20 mouse cellular contexts compared by ENCODE assay signal in genomic region chr2:122775491-122775890, GRCm38 (mm10). TPM values are rescaled to one million over a fixed set of nuclear protein-coding genes. Genes with fewer than 3 reads are reported as not detected.
DNase-seq lines count a peak whose midpoint lies in the region; ATAC-seq and TF ChIP-seq lines count a peak whose summit lies in the region.
"Had no signal": no experiment of that assay in that cellular context is flagged by ENCODE, and none has a peak within 500 bp of the region (broad histone marks: within the 10 kb centered on the region; RNA-seq: fewer than 3 reads in every experiment).

No protein-coding gene starts in this region.

- no peak for TF ChIP-seq EP300 in stomach, postnatal 0 days (optimal IDR thresholded peaks at IDR 0.05)

- H3K9me3 ChIP-seq in stomach, postnatal 0 days (ENCODE audit: control insufficient read depth, low read length), result no peaks in the 10 kb centered on the region
- no peaks in the 10 kb centered on the region for H3K9me3 ChIP-seq in forebrain, embryonic 14.5 days (replicated peaks; ENCODE audit: control insufficient read depth, low read length)
- H3K9me3 ChIP-seq: embryonic facial prominence, embryonic 13.5 days; embryonic facial prominence, embryonic 15.5 days; forebrain, embryonic 13.5 days had no signal

- intact Hi-C loops in left cerebral cortex, postnatal 25 days (cut with DNase I), result no loop called here

- no peak overlapping the region for H3K27ac ChIP-seq in stomach, postnatal 0 days (replicated peaks)
- H3K27ac ChIP-seq in forebrain, embryonic 14.5 days (ENCODE audit: low read depth, low read length), result no peak overlapping the region
- H3K27ac ChIP-seq: embryonic facial prominence, embryonic 13.5 days; embryonic facial prominence, embryonic 15.5 days; forebrain, embryonic 13.5 days had no signal

- no peak overlapping the region for H3K4me2 ChIP-seq in stomach, postnatal 0 days (replicated peaks; ENCODE audit: low read depth)
- no peak overlapping the region for H3K4me2 ChIP-seq in forebrain, embryonic 14.5 days (ENCODE audit: low read length)
- H3K4me2 ChIP-seq: embryonic facial prominence, embryonic 13.5 days; embryonic facial prominence, embryonic 15.5 days; forebrain, embryonic 13.5 days had no signal

- no peaks in the 10 kb centered on the region for H3K36me3 ChIP-seq in stomach, postnatal 0 days (ENCODE audit: control insufficient read depth, insufficient read depth, low read length)
- H3K36me3 ChIP-seq in forebrain, embryonic 14.5 days (ENCODE audit: control insufficient read depth, insufficient read depth, low read length), result no peaks in the 10 kb centered on the region
- H3K36me3 ChIP-seq: embryonic facial prominence, embryonic 13.5 days; embryonic facial prominence, embryonic 15.5 days had no signal

- no peaks in the 10 kb centered on the region for H3K27me3 ChIP-seq in stomach, postnatal 0 days (ENCODE audit: control insufficient read depth, insufficient read depth, low read length)
- H3K27me3 ChIP-seq in forebrain, embryonic 14.5 days (replicated peaks; ENCODE audit: control insufficient read depth, insufficient read depth, low read length), result no peaks in the 10 kb centered on the region
- H3K27me3 ChIP-seq: embryonic facial prominence, embryonic 13.5 days; embryonic facial prominence, embryonic 15.5 days; forebrain, embryonic 13.5 days had no signal

- ATAC-seq in megakaryocyte-erythroid progenitor cell, adult 5-6 weeks (replicated peaks; ENCODE audit: low FRiP score, low TSS enrichment, poor library complexity, severe bottlenecking), result peak; percentile 12; the same call in 1 of the 2 replicates
- 0 out of 2 replicates have a peak, but pooled peaks have one; percentile 38 for ATAC-seq in stomach, postnatal 0 days (ENCODE audit: low FRiP score, low TSS enrichment)
- ATAC-seq in forebrain, embryonic 14.5 days, result no peak
- ATAC-seq: forebrain, embryonic 13.5 days; forebrain, embryonic 16.5 days had no signal

- WGBS in stomach, postnatal 0 days, result 40% methylated on average over 1 of the region's 1 CpGs
- WGBS in forebrain, embryonic 14.5 days, result 87% methylated on average over 1 of the region's 1 CpGs

- H3K4me3 ChIP-seq in stomach, postnatal 0 days (ENCODE audit: low read depth, low read length), result no peak overlapping the region
- no peak overlapping the region for H3K4me3 ChIP-seq in forebrain, embryonic 14.5 days (ENCODE audit: low read depth, low read length)
- H3K4me3 ChIP-seq: embryonic facial prominence, embryonic 13.5 days; embryonic facial prominence, embryonic 15.5 days; forebrain, embryonic 13.5 days had no signal

- no peak overlapping the region for H3K9ac ChIP-seq in stomach, postnatal 0 days (ENCODE audit: low read length)
- H3K9ac ChIP-seq in forebrain, embryonic 14.5 days (ENCODE audit: low read length), result no peak overlapping the region
- H3K9ac ChIP-seq: embryonic facial prominence, embryonic 13.5 days; embryonic facial prominence, embryonic 15.5 days; forebrain, embryonic 13.5 days had no signal

- no peak for TF ChIP-seq CTCF in stomach, postnatal 0 days (IDR thresholded peaks at IDR 0.05; ENCODE audit: low read depth)

- 0 out of 2 replicates have a peak, but pooled peaks cover 2% of the 10 kb centered on the region for H3K4me1 ChIP-seq in stomach, postnatal 0 days (replicated peaks; ENCODE audit: control insufficient read depth, insufficient read depth)
- no peaks in the 10 kb centered on the region for H3K4me1 ChIP-seq in forebrain, embryonic 14.5 days (ENCODE audit: control insufficient read depth, insufficient read depth, low read length)
- H3K4me1 ChIP-seq: embryonic facial prominence, embryonic 13.5 days; embryonic facial prominence, embryonic 15.5 days; forebrain, embryonic 13.5 days had no signal

- DNase-seq in 3T3-L1 (ENCODE audit: low read depth, low spot score), result peak; percentile 64
- peak; percentile 61 for DNase-seq in NIH3T3 (ENCODE audit: low read depth)
- no peak for DNase-seq in stomach, postnatal 0 days (ENCODE audit: low spot score)
- DNase-seq in embryo, embryonic 10.5 days (ENCODE audit: low spot score), result no peak
- DNase-seq in left cerebral cortex, postnatal 25 days (ENCODE audit: low spot score in 2 of 2), result no peak
- no peak for DNase-seq in forebrain, embryonic 14.5 days (ENCODE audit: low spot score)
- DNase-seq: adrenal gland, adult 2 months; adrenal gland, postnatal 10 days; adrenal gland, postnatal 25 days; cerebellum, adult 11 months; cerebellum, adult 18-20 months; cerebellum, adult 9-10 months; cerebellum, postnatal 10 days; cerebellum, postnatal 25 days; embryo, embryonic 11 days had no signal

RNA-seq across cellular contexts. Expression of gene Sqor, which starts 10.5 kb away (rescaled TPM):
- 42.0 and 58.0 TPM in 2 replicates for total RNA-seq in megakaryocyte-erythroid progenitor cell, adult 5-6 weeks (2014; fragmentation: Nextera tagmentation)
- 32.6 and 48.8 TPM in 2 replicates for total RNA-seq in megakaryocyte-erythroid progenitor cell, adult 5-6 weeks (2017)
- polyA plus RNA-seq in stomach, postnatal 0 days (2015; fragmentation: Nextera tagmentation; extraction: Ambion mirVana), result 79.2 and 90.4 TPM in 2 replicates
- 1 to 10 TPM; 4.1 to 5.5 TPM for total RNA-seq in left cerebral cortex, postnatal 25 days (2021)
- 2.8 and 3.6 TPM in 2 replicates for polyA plus RNA-seq in forebrain, embryonic 14.5 days (2014; fragmentation: Nextera tagmentation; extraction: Ambion mirVana)

RNA-seq across cellular contexts. Expression of gene Bloc1s6, which starts 37.2 kb away (rescaled TPM):
- 14.7 and 16.3 TPM in 2 replicates for total RNA-seq in megakaryocyte-erythroid progenitor cell, adult 5-6 weeks (2014; fragmentation: Nextera tagmentation)
- 21.1 and 27.6 TPM in 2 replicates for total RNA-seq in megakaryocyte-erythroid progenitor cell, adult 5-6 weeks (2017)
- polyA plus RNA-seq in stomach, postnatal 0 days (2015; fragmentation: Nextera tagmentation; extraction: Ambion mirVana), result 30.4 and 32.7 TPM in 2 replicates
- 10 to 100 TPM; 26.1 to 35.3 TPM for total RNA-seq in left cerebral cortex, postnatal 25 days (2021)
- 76.0 and 79.2 TPM in 2 replicates for polyA plus RNA-seq in forebrain, embryonic 14.5 days (2014; fragmentation: Nextera tagmentation; extraction: Ambion mirVana)

Comparison
In these comparisons a context has a peak if more than half of its experiments do, and no peak if none do; other contexts are left out.
1. DNase-seq: peak in 3T3-L1 (single experiment) and NIH3T3 (single experiment); none in stomach, postnatal 0 days (single experiment), embryo, embryonic 10.5 days (single experiment), left cerebral cortex, postnatal 25 days (0 of 2) and forebrain, embryonic 14.5 days (single experiment).
2. RNA of gene Sqor, which starts 10.5 kb away (total RNA-seq): 32.6 to 58.0 TPM in megakaryocyte-erythroid progenitor cell, adult 5-6 weeks; 4.1 to 5.5 TPM in left cerebral cortex, postnatal 25 days; every median in the first group is over 4 times any median in the second.